Mouse (Mus musculus) E14TG2a.4 (cell line): Measurements from ENCODE around the gene Mmp23.

Experiments
- CTCF ChIP-seq: conservative IDR thresholded peaks from 2 replicates; pipeline ENCODE4 v1.5.1; 2014; ENCODE audit warnings: low read length
- NANOG ChIP-seq: IDR thresholded peaks from 2 replicates; pipeline ENCODE4 v1.6.1; 2014; ENCODE audit warnings: borderline replicate concordance, low read length, mixed read lengths
- POU5F1 ChIP-seq: IDR thresholded peaks from 2 replicates; pipeline ENCODE4 v1.6.1; 2014; ENCODE audit warnings: low read length, borderline replicate concordance

GRCm38 (mm10) chr4:155635766-155636499 lies 17.3 kb downstream of the Mmp23 start:
- TF ChIP-seq CTCF (no peak), NANOG (no peak), POU5F1 (no peak)
